Mouse (Mus musculus) embryo, embryonic 11 days (tissue): Measurements from ENCODE around the gene Rgl1.

Experiments used
- DNase-seq: peaks from one replicate; pipeline ENCODE4 v3.0.0-alpha.2; 2015

Rgl1 gene

DNA sequence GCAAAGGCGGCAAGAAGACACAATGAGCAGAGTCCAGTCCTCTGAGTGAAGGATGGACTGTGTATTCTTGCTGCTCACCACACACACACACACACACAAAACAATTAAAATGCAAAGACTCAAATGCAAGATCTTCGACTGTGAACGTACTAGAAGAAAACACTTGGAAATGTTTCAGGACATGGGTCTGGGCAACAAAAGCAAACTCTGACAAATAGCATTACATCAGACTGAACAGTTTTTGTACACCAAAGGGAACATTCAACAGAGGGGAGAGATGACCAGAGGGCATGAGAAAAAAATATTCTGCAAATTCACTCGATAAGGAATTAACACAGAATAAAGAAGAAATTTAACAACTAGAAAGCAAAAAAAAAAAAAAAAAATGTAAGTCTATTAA lies 52.2 kb downstream of the Rgl1 start:
- DNase-seq: no peak

DNA sequence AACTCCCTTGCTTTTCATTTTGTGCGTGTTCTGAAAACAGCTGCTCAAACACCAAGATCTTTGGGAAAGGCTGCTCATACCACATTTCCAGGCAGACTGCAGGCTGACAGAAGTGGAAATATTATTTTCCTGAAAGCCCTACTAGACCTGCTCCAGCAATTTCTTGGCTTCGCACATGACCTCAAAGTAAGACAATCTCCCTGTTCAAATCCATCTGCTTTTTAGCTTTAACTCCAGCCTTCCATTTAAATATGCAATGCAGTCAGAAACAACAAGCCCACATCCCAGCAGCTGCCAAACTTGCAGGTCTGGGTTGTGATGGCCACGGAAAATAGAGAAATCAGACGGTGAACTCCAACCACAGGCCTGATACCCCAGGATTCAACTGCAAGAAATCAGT lies 55.1 kb downstream of the Rgl1 start:
- no peak for DNase-seq

- DNase-seq: no peak
Measured at GRCm38 (mm10) chr1:152707560-152707959, 58.6 kb downstream of the Rgl1 start.

GRCm38 (mm10) chr1:152703941-152704340 lies 62.2 kb downstream of the Rgl1 start:
- DNase-seq: no peak

DNA sequence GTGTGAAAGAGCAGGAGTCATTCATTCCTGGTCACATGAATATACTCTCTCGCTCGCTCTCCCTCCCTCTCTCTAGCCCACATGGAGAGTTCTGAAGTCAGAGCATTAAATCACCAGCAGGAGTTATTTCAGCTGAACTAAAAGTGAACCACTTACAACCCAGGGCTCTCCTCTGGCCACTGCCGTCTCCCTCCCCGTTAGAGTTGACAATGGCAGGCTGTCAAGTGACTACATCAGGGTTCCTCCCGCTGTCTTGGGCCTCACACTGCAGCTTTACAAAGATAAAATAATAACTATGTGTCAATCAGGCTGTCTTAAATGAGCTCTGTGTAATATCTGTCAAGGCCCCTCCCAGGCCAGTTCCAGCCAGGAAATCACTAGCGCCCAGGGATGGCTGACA lies 63.2 kb downstream of the Rgl1 start:
- no peak for DNase-seq

- DNase-seq: no peak
Measured at GRCm38 (mm10) chr1:152701066-152701465, 65.1 kb downstream of the Rgl1 start.

- no peak for DNase-seq
Measured at GRCm38 (mm10) chr1:152697341-152697740, 68.8 kb downstream of the Rgl1 start.

GRCm38 (mm10) chr1:152695491-152695890 lies 70.7 kb downstream of the Rgl1 start:
- DNase-seq: no peak

DNA sequence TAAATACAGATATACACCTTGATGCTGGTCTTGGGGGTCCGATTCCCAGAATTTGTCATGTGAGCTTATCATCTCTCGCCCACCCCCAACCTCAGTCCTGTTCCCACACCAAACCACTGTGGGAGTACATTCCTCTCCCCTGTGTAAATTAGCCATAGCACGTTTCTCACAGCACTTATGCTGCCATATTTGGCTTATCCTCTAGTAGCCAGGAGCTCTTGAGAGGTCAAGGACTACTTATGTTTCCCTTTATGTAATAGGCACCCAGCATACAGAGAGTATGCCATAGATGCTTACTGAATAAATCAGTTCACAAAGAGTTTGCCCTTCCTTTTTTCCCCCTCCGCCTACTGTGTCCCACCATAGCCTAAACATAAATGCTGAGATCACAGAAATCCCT lies 76.2 kb downstream of the Rgl1 start:
- DNase-seq: no peak

- DNase-seq: no peak
Measured at GRCm38 (mm10) chr1:152687733-152688181, 78.4 kb downstream of the Rgl1 start.

DNA sequence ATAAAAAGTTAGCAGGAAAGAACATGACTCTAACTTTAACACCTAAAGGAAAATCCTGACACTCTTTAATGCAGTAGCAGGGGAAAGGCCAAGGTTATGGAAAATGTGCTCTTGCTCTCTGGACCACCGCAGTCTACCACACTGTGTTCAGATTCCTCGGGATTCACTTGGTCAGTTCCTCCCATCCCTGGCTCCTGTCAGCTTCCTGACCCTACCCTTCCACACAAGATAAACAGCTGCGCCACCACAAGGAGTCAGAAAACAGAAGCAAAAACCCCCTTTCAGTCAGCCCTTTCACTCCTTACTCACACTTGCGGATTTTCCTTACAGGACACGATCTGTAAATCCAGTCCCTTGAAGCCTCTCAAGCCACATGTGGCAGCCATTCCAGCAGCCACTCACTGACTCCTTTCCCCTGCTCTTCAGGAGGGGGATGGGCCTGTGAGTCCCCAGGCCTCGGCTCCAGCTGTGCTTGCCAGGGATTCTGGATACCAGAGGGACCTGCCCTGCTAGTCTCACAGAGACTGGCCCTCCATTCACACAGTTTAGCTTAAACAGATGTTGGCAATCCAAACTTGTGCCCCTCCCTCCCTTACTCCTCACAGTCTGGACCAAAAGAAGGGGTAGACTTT lies 78.9 kb downstream of the Rgl1 start:
- peak; percentile 84 for DNase-seq

DNA sequence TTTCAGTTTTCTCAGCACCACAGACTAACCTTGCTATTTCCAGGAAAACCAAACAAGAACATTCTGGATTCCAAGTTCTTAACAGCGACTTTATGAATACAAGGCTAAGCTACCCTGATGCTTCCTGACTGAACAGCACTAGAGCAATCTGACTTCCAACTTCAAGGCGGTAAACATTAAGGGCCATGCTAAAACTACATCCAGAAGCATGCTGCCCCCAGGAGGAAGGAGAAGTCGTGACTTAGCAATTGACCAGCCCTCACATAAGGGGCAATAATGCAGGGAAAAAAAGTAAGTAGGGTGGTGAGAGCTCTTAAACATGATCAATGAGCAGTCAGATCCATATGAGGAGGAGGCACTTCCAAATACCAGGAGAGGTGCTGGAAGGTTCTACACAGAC lies 80.6 kb downstream of the Rgl1 start:
- DNase-seq: no peak

GRCm38 (mm10) chr1:152682368-152683194 lies 83.6 kb downstream of the Rgl1 start:
- no peak for DNase-seq

DNA sequence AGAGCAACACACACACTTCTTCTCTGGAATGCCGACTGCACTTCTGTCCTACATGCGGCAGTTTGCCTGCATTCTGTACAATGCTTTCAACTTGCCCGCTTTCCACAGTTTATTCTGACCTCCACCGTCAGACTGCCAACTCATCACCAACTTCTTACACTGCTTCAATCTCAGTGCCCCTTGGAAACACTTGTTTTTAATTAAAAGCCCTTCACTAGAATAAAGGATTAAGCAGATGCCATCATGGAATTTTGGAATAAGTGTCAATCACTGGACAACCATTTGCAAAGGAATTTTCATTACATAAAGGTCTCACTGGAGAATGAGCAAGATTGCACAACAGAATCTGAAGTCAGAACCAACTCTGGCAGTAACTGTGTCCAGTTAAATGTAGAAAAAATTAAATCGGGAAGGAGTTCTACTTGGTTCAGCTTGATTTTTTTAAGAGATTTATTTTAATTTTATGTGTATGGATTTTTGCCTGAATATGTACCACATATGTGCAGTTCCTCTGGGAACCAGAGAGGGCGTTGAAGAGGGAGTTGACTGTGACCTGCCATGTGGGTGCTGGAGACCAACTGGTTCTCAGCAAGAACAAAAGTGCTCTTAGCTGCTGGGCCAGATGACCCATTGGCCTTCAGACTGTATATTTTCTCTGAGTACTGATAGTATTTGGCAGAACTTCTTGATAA lies 84.3 kb downstream of the Rgl1 start:
- DNase-seq: no peak

DNA sequence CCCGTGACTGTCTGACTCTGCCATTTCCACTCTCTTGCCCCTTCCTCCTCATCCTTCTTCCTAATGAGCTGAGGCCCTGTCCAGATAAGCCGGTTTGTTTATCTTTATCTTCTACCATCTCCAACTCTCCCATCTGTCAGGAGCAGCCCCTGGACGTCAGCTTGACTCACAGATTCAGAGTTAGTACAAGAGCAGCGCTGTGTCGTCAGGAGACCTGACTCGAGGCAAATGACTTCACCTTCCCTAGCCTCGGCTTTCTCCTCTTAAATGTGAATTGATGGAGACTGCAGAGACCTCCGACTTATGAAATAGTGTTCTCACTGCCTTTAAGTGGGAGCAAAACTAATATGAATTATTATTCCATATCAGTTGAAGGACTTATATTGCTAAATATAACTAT lies 85.0 kb downstream of the Rgl1 start:
- DNase-seq: no peak

GRCm38 (mm10) chr1:152678451-152678850 lies 87.7 kb downstream of the Rgl1 start:
- DNase-seq: no peak

DNA sequence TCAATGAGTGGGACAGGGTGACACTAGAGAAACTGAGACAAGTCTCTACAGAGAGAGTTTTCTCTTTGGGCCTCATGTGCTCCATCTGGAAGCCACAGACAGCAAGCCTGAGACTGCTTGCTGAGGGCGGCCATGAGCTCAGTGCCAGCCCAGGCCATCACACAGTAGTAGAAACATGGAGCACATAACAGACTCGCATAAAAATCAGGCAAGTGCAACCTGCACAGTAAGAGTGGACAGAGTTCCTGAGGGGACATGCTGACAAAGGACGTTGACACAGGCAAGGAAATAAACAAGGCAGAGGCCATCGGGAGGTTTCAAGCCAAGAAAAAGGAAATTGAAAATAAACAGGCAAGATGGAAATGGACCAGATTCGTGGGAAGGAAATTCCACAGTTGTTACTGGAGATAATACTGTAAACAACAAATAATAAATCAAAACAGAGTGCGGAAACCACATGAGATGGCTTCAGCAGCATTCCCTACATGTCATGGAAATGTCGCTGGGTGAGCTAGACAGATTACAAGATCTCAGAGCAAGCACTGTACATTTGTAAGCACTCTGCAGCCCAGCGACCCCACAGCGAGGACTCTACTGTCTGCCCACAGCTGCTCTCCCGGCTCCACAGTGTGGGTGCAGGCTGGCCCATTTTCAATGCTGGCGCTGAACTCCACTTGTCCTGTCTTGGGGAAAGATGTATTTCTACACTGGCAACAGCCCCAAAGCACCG lies 88.5 kb downstream of the Rgl1 start:
- no peak for DNase-seq

- no peak for DNase-seq
Measured at GRCm38 (mm10) chr1:152669446-152670180, 96.5 kb downstream of the Rgl1 start.

GRCm38 (mm10) chr1:152660436-152660835 lies 105.7 kb downstream of the Rgl1 start:
- no peak for DNase-seq

- no peak for DNase-seq
Measured at GRCm38 (mm10) chr1:152659961-152660360, 106.2 kb downstream of the Rgl1 start.

GRCm38 (mm10) chr1:152656601-152657000 lies 109.5 kb downstream of the Rgl1 start:
- DNase-seq: no peak

DNA sequence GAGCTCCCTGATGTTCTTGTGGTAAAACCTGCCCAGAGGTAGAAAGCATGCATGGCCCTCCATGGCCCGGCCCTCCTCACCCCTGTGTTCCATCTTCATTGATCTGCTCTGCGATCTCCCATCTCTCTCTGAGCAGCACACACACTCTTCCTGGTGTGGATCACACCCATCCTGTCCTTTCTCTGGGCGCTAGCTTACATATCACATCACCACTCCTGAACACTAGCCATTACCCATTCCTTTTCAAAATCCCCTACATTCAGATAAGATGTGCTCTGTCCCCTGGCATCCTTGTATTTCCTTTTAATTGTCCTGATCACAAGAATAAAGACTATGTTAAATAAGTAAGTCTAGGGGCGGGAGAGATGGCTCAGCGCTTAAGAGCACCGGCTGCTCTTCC lies 111.3 kb downstream of the Rgl1 start:
- DNase-seq: no peak

DNA sequence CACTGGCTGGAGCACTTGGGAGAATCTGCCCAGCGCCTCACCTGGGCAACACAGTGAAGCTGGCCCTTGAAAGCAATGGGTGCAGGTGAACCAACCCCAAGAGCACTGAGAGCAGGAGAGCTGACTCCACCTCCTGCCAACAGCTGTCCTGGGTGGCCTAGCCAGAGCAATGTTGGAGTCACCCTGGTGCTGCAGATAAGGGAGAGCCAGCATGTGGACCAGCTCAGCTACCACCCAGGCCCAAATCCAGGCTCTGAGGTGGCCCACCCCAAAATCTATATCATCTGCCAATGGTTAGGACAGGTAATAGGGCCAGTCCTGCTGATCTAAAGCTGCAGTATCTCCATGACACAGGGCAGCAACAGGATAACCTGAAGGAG lies 114.7 kb downstream of the Rgl1 start:
- no peak for DNase-seq
